Mouse (Mus musculus): ENCODE measurements around the gene Pgghg. TPM values are rescaled to one million over a fixed set of nuclear protein-coding genes. Genes with fewer than 3 reads are reported as not detected.

Gene Pgghg
- 2.3 TPM for polyA plus RNA-seq (2014; fragmentation: Illumina TruSeq; extraction: RNeasy Lipid Tissue Mini Kit (QIAGEN cat#74804); ENCODE audit: low read depth, low replicate concordance)

DNA sequence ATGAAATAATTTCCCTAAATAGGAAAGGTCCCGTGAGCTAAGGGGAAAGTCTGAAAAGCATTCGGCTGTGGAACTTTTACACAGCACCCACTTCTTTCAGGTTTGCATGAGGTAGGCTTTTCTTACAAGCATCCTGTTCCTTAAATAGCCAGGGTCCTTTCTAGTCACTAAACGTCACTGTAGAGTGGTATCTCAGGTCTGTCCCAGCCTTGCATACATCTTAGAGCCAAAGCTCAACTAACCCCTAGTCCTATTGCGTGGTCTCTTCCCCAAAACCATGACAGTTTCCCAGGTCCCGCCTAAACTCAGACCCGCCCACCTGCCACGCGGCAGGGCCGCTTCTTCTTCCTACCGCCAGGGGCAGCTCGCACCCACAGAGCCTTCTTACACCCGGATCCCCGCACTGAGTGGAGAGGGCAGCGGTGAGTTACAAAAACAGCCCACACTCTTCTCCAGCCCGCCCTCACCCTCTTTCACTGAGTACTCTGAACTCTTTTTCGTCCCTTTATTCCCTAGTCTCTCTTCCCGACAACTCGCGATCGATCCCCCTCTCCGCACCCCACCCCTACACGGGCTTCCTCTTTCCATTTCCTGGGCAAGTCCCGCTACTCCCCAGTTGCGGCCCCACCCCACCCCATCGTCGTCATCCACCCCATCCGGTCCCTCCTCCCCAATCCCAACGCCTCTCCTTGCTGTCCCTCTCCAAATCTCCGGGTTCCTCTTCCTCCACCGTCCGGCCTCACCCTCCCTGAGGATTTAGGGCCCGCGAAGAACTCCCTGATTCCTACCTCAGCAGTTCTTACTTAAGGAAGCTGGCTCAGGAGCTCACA lies at the start of gene Pgghg:
Gene Pgghg (plus strand): TSS at position 170 of the 830 bp plus-strand sequence.

DNA sequence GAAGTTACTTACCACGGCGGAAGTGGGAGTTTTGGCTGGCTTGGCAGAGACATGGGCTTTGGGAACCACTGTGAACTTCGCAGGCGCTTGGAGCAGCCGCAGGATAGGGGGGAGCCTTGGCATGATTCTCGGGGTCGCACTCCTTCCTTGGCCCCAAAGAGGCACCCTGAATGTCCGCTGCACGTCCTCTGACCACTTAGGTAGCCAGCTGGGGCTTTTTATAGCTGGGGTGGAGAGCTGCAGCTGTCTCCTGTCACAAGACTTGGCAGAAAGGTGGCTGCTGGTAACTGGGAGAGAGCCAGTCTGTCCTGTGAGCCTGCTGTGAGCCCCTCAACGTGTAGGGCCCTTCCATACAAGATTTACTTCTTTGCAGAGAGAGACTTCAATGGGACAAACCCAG lies 41.0 kb upstream of the Pgghg start, which contains the start of gene Cox8b:
Gene Cox8b (minus strand): TSS at position 227 of the 400 bp plus-strand sequence.

DNA sequence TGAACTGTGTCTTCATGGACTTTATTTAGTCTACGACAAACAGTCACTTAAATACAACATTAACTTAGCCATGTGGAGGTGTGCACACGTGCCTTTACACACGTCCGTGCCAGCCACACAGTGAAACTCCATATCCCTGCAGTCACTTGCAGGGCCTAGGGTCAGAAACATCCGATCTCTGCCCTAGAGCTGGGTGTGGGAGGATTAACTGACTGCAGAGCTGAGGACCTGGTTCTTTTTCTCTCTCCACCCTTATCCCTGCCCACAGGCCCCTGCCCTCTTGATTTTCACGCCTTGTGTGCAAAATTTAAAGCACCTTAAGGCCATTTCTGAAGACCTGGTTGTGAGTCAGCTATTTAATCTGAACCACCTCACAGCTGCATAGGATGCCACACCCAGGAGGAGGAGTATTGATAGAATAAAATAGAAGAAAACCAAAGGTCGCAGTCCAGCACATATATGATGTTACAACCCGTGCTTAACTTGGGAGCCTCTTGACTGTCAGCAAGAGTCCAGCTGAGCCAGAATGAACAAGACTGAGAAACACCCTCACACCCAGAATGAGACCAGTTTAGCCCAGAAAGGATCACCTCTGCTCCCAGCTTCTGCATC lies 20.7 kb upstream of the Pgghg start, which contains the start of gene Nlrp6:
Gene Nlrp6 (plus strand): TSS at position 485 of the 612 bp plus-strand sequence.

DNA sequence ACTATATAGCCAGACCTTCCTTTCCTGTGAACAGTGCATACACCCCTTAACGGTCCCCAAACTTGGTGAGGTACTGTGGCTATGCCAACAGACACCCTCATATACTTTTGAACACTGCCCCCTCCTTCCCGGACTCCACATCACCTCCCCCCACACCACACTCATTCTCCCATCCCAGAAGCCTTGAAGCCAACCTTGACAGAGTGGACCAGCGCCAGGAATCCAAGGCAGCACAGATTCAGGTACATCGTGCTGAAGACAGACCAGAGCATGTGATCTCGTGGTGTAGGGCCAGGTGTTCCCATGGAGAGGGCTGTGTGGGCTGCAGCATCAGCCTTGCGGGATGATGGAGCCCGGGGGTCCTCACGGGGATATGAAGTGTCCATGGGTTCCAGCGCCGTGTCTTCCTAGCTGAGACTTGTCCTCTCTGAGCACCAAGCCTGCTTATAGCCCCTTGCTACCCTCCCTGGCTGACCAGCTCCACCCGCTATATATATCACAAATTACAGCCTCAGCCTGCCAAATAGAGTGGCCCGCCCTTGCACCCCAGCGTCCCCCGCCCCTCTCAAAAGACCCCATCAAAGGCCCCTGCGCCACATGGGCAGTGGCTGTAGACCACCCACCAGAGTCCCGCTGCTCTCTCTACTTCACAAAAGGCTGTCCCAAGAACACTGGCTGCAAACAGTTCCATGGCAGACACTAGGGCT lies 8.8 kb downstream of the Pgghg start, which contains the start of gene Ifitm5:
Gene Ifitm5 (minus strand): TSS at position 468 of the 707 bp plus-strand sequence.

DNA sequence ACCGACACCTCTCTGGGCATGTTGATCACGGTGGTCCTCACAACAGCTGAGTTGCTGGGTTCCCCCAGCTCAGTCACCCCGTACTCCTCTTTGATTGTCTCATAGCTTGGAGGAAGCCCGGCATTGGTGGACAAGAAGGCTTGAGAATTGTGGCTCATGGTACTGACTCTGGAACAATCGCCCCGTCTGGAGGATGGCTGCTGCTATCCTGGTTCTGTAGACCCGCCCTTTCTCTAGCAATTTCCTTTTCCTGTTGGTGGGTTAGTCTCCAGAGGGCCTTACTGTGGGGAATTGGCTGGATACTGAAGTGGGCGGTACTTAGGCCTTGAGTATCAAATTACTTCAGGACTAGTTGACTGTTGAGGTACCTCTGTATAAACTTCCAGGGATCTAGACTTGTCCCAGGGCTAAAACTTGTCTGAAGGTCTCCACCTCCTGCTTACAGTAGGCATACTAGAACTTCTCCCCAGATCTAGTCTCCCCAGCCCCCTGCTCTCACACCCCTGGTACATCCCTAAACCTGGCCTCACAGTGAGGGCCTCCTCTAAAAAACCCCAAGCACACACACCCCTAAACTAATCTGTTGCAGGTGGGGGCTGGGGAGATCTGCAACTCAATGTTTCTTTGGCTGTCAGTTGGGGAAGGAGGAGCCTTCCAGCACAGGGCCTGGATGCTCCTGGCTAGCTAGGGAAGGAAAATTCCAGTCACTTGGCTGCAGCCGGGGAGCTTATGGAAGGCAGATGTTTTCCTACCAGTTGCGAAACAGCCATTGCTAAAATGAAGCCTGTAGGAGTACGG lies 14.8 kb downstream of the Pgghg start, which contains the start of the genes Gm45717 and Ifitm2:
Gene Gm45717 (minus strand): TSS at position 180 of the 798 bp plus-strand sequence.
Gene Ifitm2 (minus strand): TSS at position 230 of the 798 bp plus-strand sequence.

DNA sequence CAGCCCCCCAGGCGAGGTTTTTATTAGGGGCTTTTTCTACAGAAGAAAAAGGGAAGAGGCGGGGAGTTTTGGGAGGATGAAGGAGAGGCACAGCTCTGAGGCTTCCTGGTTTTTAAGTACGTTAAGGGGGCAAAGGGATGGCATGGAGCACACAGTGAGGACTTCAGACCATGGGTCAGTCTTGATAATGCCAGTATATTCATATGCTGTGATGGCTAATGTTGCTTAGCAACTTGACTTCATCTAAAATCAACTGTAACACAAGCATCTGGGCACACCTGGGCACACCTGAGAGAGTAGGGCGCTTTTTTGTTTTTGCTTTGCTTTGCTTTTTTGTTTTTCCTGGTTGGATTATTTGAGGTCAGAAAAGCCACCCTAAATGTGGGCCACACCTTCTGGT lies 25.7 kb downstream of the Pgghg start, which contains the start of gene Ifitm1:
Gene Ifitm1 (plus strand): TSS at position 301 of the 400 bp plus-strand sequence.

Other genes starting within 250 kb of the Pgghg start
- gene Olfr541, start 244.1 kb upstream of the Pgghg start, polyA plus RNA-seq (2014; fragmentation: Illumina TruSeq; extraction: RNeasy Lipid Tissue Mini Kit (QIAGEN cat#74804); ENCODE audit: low read depth, low replicate concordance): not detected
- gene Cyp2e1, start 177.7 kb upstream of the Pgghg start, polyA plus RNA-seq (2014; fragmentation: Illumina TruSeq; extraction: RNeasy Lipid Tissue Mini Kit (QIAGEN cat#74804); ENCODE audit: low read depth, low replicate concordance): 9,740 TPM
- gene Syce1, start 153.5 kb upstream of the Pgghg start, polyA plus RNA-seq (2014; fragmentation: Illumina TruSeq; extraction: RNeasy Lipid Tissue Mini Kit (QIAGEN cat#74804); ENCODE audit: low read depth, low replicate concordance): not detected
- gene Zfp941, start 119.2 kb upstream of the Pgghg start, polyA plus RNA-seq (2014; fragmentation: Illumina TruSeq; extraction: RNeasy Lipid Tissue Mini Kit (QIAGEN cat#74804); ENCODE audit: low read depth, low replicate concordance): 0.66 TPM
- gene Urah, start 106.4 kb upstream of the Pgghg start, polyA plus RNA-seq (2014; fragmentation: Illumina TruSeq; extraction: RNeasy Lipid Tissue Mini Kit (QIAGEN cat#74804); ENCODE audit: low read depth, low replicate concordance): 287 TPM
- not detected for gene Scgb1c1, start 95.8 kb upstream of the Pgghg start, polyA plus RNA-seq (2014; fragmentation: Illumina TruSeq; extraction: RNeasy Lipid Tissue Mini Kit (QIAGEN cat#74804); ENCODE audit: low read depth, low replicate concordance)
- gene Odf3, start 93.6 kb upstream of the Pgghg start, polyA plus RNA-seq (2014; fragmentation: Illumina TruSeq; extraction: RNeasy Lipid Tissue Mini Kit (QIAGEN cat#74804); ENCODE audit: low read depth, low replicate concordance): not detected
- not detected for gene Gm45785, start 85.1 kb upstream of the Pgghg start, polyA plus RNA-seq (2014; fragmentation: Illumina TruSeq; extraction: RNeasy Lipid Tissue Mini Kit (QIAGEN cat#74804); ENCODE audit: low read depth, low replicate concordance)
- 4.3 TPM for gene Ric8a, start 84.4 kb upstream of the Pgghg start, polyA plus RNA-seq (2014; fragmentation: Illumina TruSeq; extraction: RNeasy Lipid Tissue Mini Kit (QIAGEN cat#74804); ENCODE audit: low read depth, low replicate concordance)
- gene Bet1l, start 83.8 kb upstream of the Pgghg start, polyA plus RNA-seq (2014; fragmentation: Illumina TruSeq; extraction: RNeasy Lipid Tissue Mini Kit (QIAGEN cat#74804); ENCODE audit: low read depth, low replicate concordance): 1.4 TPM
- gene Psmd13, start 59.4 kb upstream of the Pgghg start, polyA plus RNA-seq (2014; fragmentation: Illumina TruSeq; extraction: RNeasy Lipid Tissue Mini Kit (QIAGEN cat#74804); ENCODE audit: low read depth, low replicate concordance): 89.2 TPM
- 15.2 TPM for gene Sirt3, start 59.1 kb upstream of the Pgghg start, polyA plus RNA-seq (2014; fragmentation: Illumina TruSeq; extraction: RNeasy Lipid Tissue Mini Kit (QIAGEN cat#74804); ENCODE audit: low read depth, low replicate concordance)
- not detected for gene Cox8b, start 40.9 kb upstream of the Pgghg start, polyA plus RNA-seq (2014; fragmentation: Illumina TruSeq; extraction: RNeasy Lipid Tissue Mini Kit (QIAGEN cat#74804); ENCODE audit: low read depth, low replicate concordance)
- gene Nlrp6, start 20.5 kb upstream of the Pgghg start, polyA plus RNA-seq (2014; fragmentation: Illumina TruSeq; extraction: RNeasy Lipid Tissue Mini Kit (QIAGEN cat#74804); ENCODE audit: low read depth, low replicate concordance): 20.5 TPM
- gene Ifitm5, start 8.9 kb downstream of the Pgghg start, polyA plus RNA-seq (2014; fragmentation: Illumina TruSeq; extraction: RNeasy Lipid Tissue Mini Kit (QIAGEN cat#74804); ENCODE audit: low read depth, low replicate concordance): not detected
- gene Gm45717, start 14.5 kb downstream of the Pgghg start, polyA plus RNA-seq (2014; fragmentation: Illumina TruSeq; extraction: RNeasy Lipid Tissue Mini Kit (QIAGEN cat#74804); ENCODE audit: low read depth, low replicate concordance): not detected
- gene Ifitm2, start 14.6 kb downstream of the Pgghg start, polyA plus RNA-seq (2014; fragmentation: Illumina TruSeq; extraction: RNeasy Lipid Tissue Mini Kit (QIAGEN cat#74804); ENCODE audit: low read depth, low replicate concordance): 135 TPM
- 4.2 TPM for gene Ifitm1, start 25.8 kb downstream of the Pgghg start, polyA plus RNA-seq (2014; fragmentation: Illumina TruSeq; extraction: RNeasy Lipid Tissue Mini Kit (QIAGEN cat#74804); ENCODE audit: low read depth, low replicate concordance)
- 163 TPM for gene Ifitm3, start 69.4 kb downstream of the Pgghg start, polyA plus RNA-seq (2014; fragmentation: Illumina TruSeq; extraction: RNeasy Lipid Tissue Mini Kit (QIAGEN cat#74804); ENCODE audit: low read depth, low replicate concordance)
- gene Ifitm6, start 76.5 kb downstream of the Pgghg start, polyA plus RNA-seq (2014; fragmentation: Illumina TruSeq; extraction: RNeasy Lipid Tissue Mini Kit (QIAGEN cat#74804); ENCODE audit: low read depth, low replicate concordance): 2.6 TPM
- gene Gm17387, start 87.7 kb downstream of the Pgghg start, polyA plus RNA-seq (2014; fragmentation: Illumina TruSeq; extraction: RNeasy Lipid Tissue Mini Kit (QIAGEN cat#74804); ENCODE audit: low read depth, low replicate concordance): not detected
- gene B4galnt4, start 119.7 kb downstream of the Pgghg start, polyA plus RNA-seq (2014; fragmentation: Illumina TruSeq; extraction: RNeasy Lipid Tissue Mini Kit (QIAGEN cat#74804); ENCODE audit: low read depth, low replicate concordance): not detected
- not detected for gene Pkp3, start 136.8 kb downstream of the Pgghg start, polyA plus RNA-seq (2014; fragmentation: Illumina TruSeq; extraction: RNeasy Lipid Tissue Mini Kit (QIAGEN cat#74804); ENCODE audit: low read depth, low replicate concordance)
- gene Sigirr, start 159.2 kb downstream of the Pgghg start, polyA plus RNA-seq (2014; fragmentation: Illumina TruSeq; extraction: RNeasy Lipid Tissue Mini Kit (QIAGEN cat#74804); ENCODE audit: low read depth, low replicate concordance): 1.6 TPM
- not detected for gene Ano9, start 176.4 kb downstream of the Pgghg start, polyA plus RNA-seq (2014; fragmentation: Illumina TruSeq; extraction: RNeasy Lipid Tissue Mini Kit (QIAGEN cat#74804); ENCODE audit: low read depth, low replicate concordance)
- gene Ptdss2, start 181.0 kb downstream of the Pgghg start, polyA plus RNA-seq (2014; fragmentation: Illumina TruSeq; extraction: RNeasy Lipid Tissue Mini Kit (QIAGEN cat#74804); ENCODE audit: low read depth, low replicate concordance): 7.0 TPM
- gene Rnh1, start 231.5 kb downstream of the Pgghg start, polyA plus RNA-seq (2014; fragmentation: Illumina TruSeq; extraction: RNeasy Lipid Tissue Mini Kit (QIAGEN cat#74804); ENCODE audit: low read depth, low replicate concordance): 5.3 TPM

Data from liver, adult 10 weeks (tissue).